Mouse (Mus musculus): ENCODE data around the gene Cyp46a1. TPM values are rescaled to one million over a fixed set of nuclear protein-coding genes. Genes with fewer than 3 reads are reported as not detected.

Cyp46a1 gene
- polyA plus RNA-seq, 1 experiment from 2014 or later: 5.2 TPM

DNA sequence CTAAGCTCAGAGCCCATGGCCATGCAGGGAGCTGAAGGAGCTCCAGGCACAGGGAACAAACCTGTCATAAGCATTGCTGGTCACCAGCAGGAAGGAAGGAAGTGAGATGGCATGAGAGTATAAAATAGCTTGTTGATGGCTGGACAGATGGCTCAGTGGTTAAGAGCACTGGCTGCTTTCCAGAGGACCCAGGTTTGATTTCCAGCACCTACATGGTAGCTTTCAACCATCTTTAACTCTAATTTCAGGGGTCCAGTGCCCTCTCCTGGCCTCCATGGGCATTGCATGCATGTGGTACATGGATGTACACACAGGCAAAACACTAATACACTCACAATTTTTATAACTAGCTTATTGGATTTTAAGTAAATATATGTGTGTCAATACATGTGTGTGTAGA lies 21.8 kb downstream of the Cyp46a1 start:
- no peaks in the 10 kb centered on the region for H3K36me3 ChIP-seq (ENCODE audit: insufficient read depth, low read length)
- H3K9me3 ChIP-seq (replicated peaks; ENCODE audit: low read length): no peaks in the 10 kb centered on the region
- no peak overlapping the region for H3K4me2 ChIP-seq (ENCODE audit: low read length)
- no peak overlapping the region for H3K27ac ChIP-seq
- DNase-seq (ENCODE audit: low spot score) (no peak), ATAC-seq (replicated peaks; ENCODE audit: low FRiP score, low read depth) (no peak)
- no peak overlapping the region for H3K9ac ChIP-seq (ENCODE audit: low read depth, low read length)
- no peaks in the 10 kb centered on the region for H3K4me1 ChIP-seq (replicated peaks; ENCODE audit: insufficient read depth, low read length)
- H3K4me3 ChIP-seq (replicated peaks; ENCODE audit: low read depth, low read length): no peak overlapping the region
- no peaks in the 10 kb centered on the region; the same call in 1 of the 2 replicates for H3K27me3 ChIP-seq (ENCODE audit: insufficient read depth, low read length)
- peak; percentile 25; the same call in 1 of the 2 replicates for TF ChIP-seq CTCF (IDR thresholded peaks at IDR 0.05; ENCODE audit: low read depth)

DNA sequence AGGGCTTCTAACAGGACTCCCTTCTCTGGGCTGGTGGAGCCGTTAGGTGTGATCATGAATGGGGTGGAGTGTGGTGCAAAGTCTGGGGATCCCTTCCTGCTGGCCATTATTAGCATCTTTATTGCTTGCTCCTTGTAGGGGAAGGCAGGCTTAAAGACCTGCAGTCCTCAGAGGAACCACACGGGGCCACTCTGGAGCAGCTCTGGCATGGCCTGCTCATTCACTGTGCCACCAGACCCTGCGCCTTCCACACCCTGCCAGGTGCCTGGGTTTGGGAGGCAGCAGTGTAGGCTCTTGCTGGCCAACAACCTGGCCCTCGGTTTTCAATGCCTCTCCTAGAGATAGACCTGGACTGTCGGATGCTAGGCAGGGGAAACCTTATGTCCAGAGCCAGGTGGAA lies 29.6 kb downstream of the Cyp46a1 start:
- H3K4me3 ChIP-seq (replicated peaks; ENCODE audit: low read depth, low read length): no peak overlapping the region
- no peak overlapping the region for H3K27ac ChIP-seq
- H3K9ac ChIP-seq (ENCODE audit: low read depth, low read length): no peak overlapping the region
- H3K4me1 ChIP-seq (replicated peaks; ENCODE audit: insufficient read depth, low read length): peaks cover 12% of the 10 kb centered on the region
- ATAC-seq (replicated peaks; ENCODE audit: low FRiP score, low read depth) (peak; percentile 43; the same call in 1 of the 2 replicates), DNase-seq (ENCODE audit: low spot score) (peak; percentile 91)
- no peaks in the 10 kb centered on the region for H3K27me3 ChIP-seq (ENCODE audit: insufficient read depth, low read length)
- H3K9me3 ChIP-seq (replicated peaks; ENCODE audit: low read length): no peaks in the 10 kb centered on the region
- H3K36me3 ChIP-seq (ENCODE audit: insufficient read depth, low read length): no peaks in the 10 kb centered on the region
- H3K4me2 ChIP-seq (ENCODE audit: low read length): no peak overlapping the region
- 5% methylated on average over 5 of the region's 5 CpGs for WGBS
- peak; percentile 94 for TF ChIP-seq CTCF (IDR thresholded peaks at IDR 0.05; ENCODE audit: low read depth)

DNA sequence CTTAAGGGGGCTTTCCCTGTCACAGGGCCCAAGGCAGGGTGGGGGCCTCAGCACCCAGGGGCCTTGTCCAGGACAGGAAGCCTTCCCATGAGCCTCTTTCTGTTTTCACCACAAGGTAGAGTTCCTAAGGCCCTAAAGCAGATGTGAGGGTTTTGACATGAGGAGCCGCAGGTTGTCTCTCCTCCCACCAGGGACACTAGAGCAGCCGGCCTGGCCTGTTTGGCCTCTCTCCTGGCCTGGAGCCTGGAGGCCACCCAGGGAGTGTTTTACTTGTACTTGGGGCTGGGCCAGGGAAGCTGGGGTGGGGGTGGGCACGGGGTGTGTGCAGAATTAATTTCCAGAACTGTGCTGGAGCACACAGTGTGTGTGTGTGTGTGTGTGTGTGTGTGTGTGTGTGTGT lies 31.2 kb downstream of the Cyp46a1 start:
- Histone ChIP-seq H3K27ac (no peak overlapping the region), H3K9me3 (replicated peaks; ENCODE audit: low read length) (no peaks in the 10 kb centered on the region)

GRCm38 (mm10) chr12:108365868-108366267 lies 31.7 kb downstream of the Cyp46a1 start:
- Histone ChIP-seq H3K9me3 (replicated peaks; ENCODE audit: low read length) (no peaks in the 10 kb centered on the region), H3K36me3 (ENCODE audit: insufficient read depth, low read length) (no peaks in the 10 kb centered on the region), H3K27me3 (ENCODE audit: insufficient read depth, low read length) (no peaks in the 10 kb centered on the region), H3K4me1 (replicated peaks; ENCODE audit: insufficient read depth, low read length) (peaks cover 22% of the 10 kb centered on the region), H3K4me3 (replicated peaks; ENCODE audit: low read depth, low read length) (no peak overlapping the region), H3K27ac (no peak overlapping the region), H3K9ac (ENCODE audit: low read depth, low read length) (no peak overlapping the region), H3K4me2 (ENCODE audit: low read length) (no peak overlapping the region)
- ATAC-seq (replicated peaks; ENCODE audit: low FRiP score, low read depth) (no peak), DNase-seq (ENCODE audit: low spot score) (no peak)
- WGBS: 51% methylated on average over 7 of the region's 7 CpGs
- TF ChIP-seq CTCF (IDR thresholded peaks at IDR 0.05; ENCODE audit: low read depth): no peak

More for the DNA sequence above, 31.2 kb downstream of the Cyp46a1 start:
- no peak overlapping the region for H3K4me3 ChIP-seq (replicated peaks; ENCODE audit: low read depth, low read length)
- no peak overlapping the region for H3K4me2 ChIP-seq (ENCODE audit: low read length)
- DNase-seq (ENCODE audit: low spot score) (peak; percentile 75), ATAC-seq (replicated peaks; ENCODE audit: low FRiP score, low read depth) (peak; percentile 37; the same call in 1 of the 2 replicates)
- H3K4me1 ChIP-seq (replicated peaks; ENCODE audit: insufficient read depth, low read length): peaks cover 18% of the 10 kb centered on the region
- WGBS: 9% methylated on average over 3 of the region's 3 CpGs
- H3K36me3 ChIP-seq (ENCODE audit: insufficient read depth, low read length): no peaks in the 10 kb centered on the region
- TF ChIP-seq CTCF (IDR thresholded peaks at IDR 0.05; ENCODE audit: low read depth): peak; percentile 37; the same call in 1 of the 2 replicates
- no peak overlapping the region for H3K9ac ChIP-seq (ENCODE audit: low read depth, low read length)
- no peaks in the 10 kb centered on the region for H3K27me3 ChIP-seq (ENCODE audit: insufficient read depth, low read length)

- whole genome bisulfite sequencing: 59% methylated on average over 2 of the region's 2 CpGs
- Histone ChIP-seq H3K9ac (ENCODE audit: low read depth, low read length) (no peak overlapping the region), H3K4me1 (replicated peaks; ENCODE audit: insufficient read depth, low read length) (peaks cover 28% of the 10 kb centered on the region), H3K27me3 (ENCODE audit: insufficient read depth, low read length) (no peaks in the 10 kb centered on the region), H3K4me2 (ENCODE audit: low read length) (no peak overlapping the region), H3K9me3 (replicated peaks; ENCODE audit: low read length) (no peaks in the 10 kb centered on the region), H3K4me3 (replicated peaks; ENCODE audit: low read depth, low read length) (no peak overlapping the region), H3K27ac (no peak overlapping the region), H3K36me3 (ENCODE audit: insufficient read depth, low read length) (no peaks in the 10 kb centered on the region)
- DNase-seq (ENCODE audit: low spot score) (peak; percentile 28), ATAC-seq (replicated peaks; ENCODE audit: low FRiP score, low read depth) (no peak)
- TF ChIP-seq CTCF (IDR thresholded peaks at IDR 0.05; ENCODE audit: low read depth): no peak
These were observed 33.7 kb downstream of the Cyp46a1 start for GRCm38 (mm10) chr12:108367909-108368308.

GRCm38 (mm10) chr12:108368921-108369320 lies 34.7 kb downstream of the Cyp46a1 start:
- Histone ChIP-seq H3K9me3 (replicated peaks; ENCODE audit: low read length) (no peaks in the 10 kb centered on the region), H3K9ac (ENCODE audit: low read depth, low read length) (no peak overlapping the region), H3K4me2 (ENCODE audit: low read length) (no peak overlapping the region), H3K4me1 (replicated peaks; ENCODE audit: insufficient read depth, low read length) (peaks cover 31% of the 10 kb centered on the region), H3K4me3 (replicated peaks; ENCODE audit: low read depth, low read length) (no peak overlapping the region), H3K27ac (no peak overlapping the region), H3K36me3 (ENCODE audit: insufficient read depth, low read length) (no peaks in the 10 kb centered on the region), H3K27me3 (ENCODE audit: insufficient read depth, low read length) (no peaks in the 10 kb centered on the region)
- DNase-seq (ENCODE audit: low spot score) (no peak), ATAC-seq (replicated peaks; ENCODE audit: low FRiP score, low read depth) (no peak)
- 41% methylated on average over 5 of the region's 5 CpGs for WGBS
- TF ChIP-seq CTCF (IDR thresholded peaks at IDR 0.05; ENCODE audit: low read depth): no peak
